Mouse (Mus musculus): ENCODE results near the gene L3mbtl3.

- TF ChIP-seq EP300 (IDR thresholded peaks at IDR 0.05; ENCODE audit: insufficient read depth, low read depth, low read length) = no peak
- no peak for TF ChIP-seq CTCF (IDR thresholded peaks at IDR 0.05)
These were observed 149.5 kb downstream of the L3mbtl3 start for GRCm38 (mm10) chr10:26226241-26226640.

Data from heart, adult 2 months (tissue).